Mouse (Mus musculus) MEL (cell line): ENCODE measurements around the gene Sox6. TPM values are rescaled to one million over a fixed set of nuclear protein-coding genes. Genes with fewer than 3 reads are reported as not detected.
A peak's percentile ranks its signal among the peaks of the same experiment; 100 is the strongest.

Source experiments
- DNase-seq: peaks from one replicate; pipeline ENCODE4 v3.0.0; 2011; ENCODE audit warnings: low read depth, low spot score
- H3K27ac ChIP-seq: 2 replicates; pipeline ENCODE4 v1.5.1; 2012; ENCODE audit warnings: low read depth, mild to moderate bottlenecking, control low read depth, low read length, moderate library complexity; ENCODE audit not compliant: control insufficient read depth
- H3K27me3 ChIP-seq, 2 experiments: fragments of 150-350 bp in 1 of 2; sonication (generic) in 1 of 2; 2 replicates each; pipeline ENCODE4 v1.6.1; 2012; ENCODE audit warnings: low read length in 2 of 2, mild to moderate bottlenecking in 2 of 2, improper control_type of control experiment in 1 of 2, moderate library complexity in 1 of 2; ENCODE audit not compliant: insufficient read depth in 2 of 2, control insufficient read depth in 1 of 2
- H3K36me3 ChIP-seq, 2 experiments: 2 replicates each; pipeline ENCODE4 v1.6.1; 2012 to 2014; ENCODE audit warnings: low read length in 2 of 2, improper control_type of control experiment in 1 of 2, inconsistent platforms in 1 of 2, mild to moderate bottlenecking in 1 of 2; ENCODE audit not compliant: insufficient read depth in 2 of 2, control insufficient read depth in 1 of 2
- H3K4me1 ChIP-seq, 2 experiments: fragments of 150-350 bp in 1 of 2; sonication (generic) in 1 of 2; 2 replicates each; pipeline ENCODE4 v1.6.1; 2012; ENCODE audit warnings: low read length in 2 of 2, improper control_type of control experiment in 1 of 2, mild to moderate bottlenecking in 1 of 2; ENCODE audit not compliant: insufficient read depth in 2 of 2, control insufficient read depth in 1 of 2
- H3K4me3 ChIP-seq, 2 experiments: fragments of 150-350 bp in 1 of 2; sonication (generic) in 1 of 2; 2 replicates each; pipeline ENCODE4 v1.5.1; 2012; ENCODE audit warnings: low read depth in 2 of 2, low read length in 2 of 2, mild to moderate bottlenecking in 2 of 2, moderate library complexity in 2 of 2, control low read depth in 1 of 2, improper control_type of control experiment in 1 of 2; ENCODE audit not compliant: control insufficient read depth in 1 of 2, insufficient read depth in 1 of 2
- H3K79me2 ChIP-seq: 2 replicates; pipeline ENCODE4 v1.6.1; 2012; ENCODE audit warnings: mild to moderate bottlenecking, low read length, moderate library complexity; ENCODE audit not compliant: control insufficient read depth, poor library complexity, insufficient read depth
- H3K9ac ChIP-seq: 2 replicates; pipeline ENCODE4 v1.6.1; 2012; ENCODE audit warnings: low read depth, mild to moderate bottlenecking, control low read depth, low read length, moderate library complexity; ENCODE audit not compliant: control insufficient read depth, poor library complexity, severe bottlenecking
- H3K9me3 ChIP-seq: fragments of 150-350 bp; sonication (generic); replicated peaks from 2 replicates; pipeline ENCODE4 v1.6.1; 2012; ENCODE audit warnings: mild to moderate bottlenecking, low read length, improper control_type of control experiment, moderate library complexity; ENCODE audit not compliant: insufficient read depth
- CTCF ChIP-seq, 3 experiments: IDR thresholded peaks in 2 of 3; conservative IDR thresholded peaks in 1 of 3; 2 replicates each; pipeline ENCODE4 v1.5.1; 2011 to 2012; ENCODE audit warnings: low read length in 3 of 3, low read depth in 2 of 3, mild to moderate bottlenecking in 2 of 3, improper control_type of control experiment in 1 of 3, inconsistent platforms in 1 of 3, mixed read lengths in 1 of 3, moderate library complexity in 1 of 3; ENCODE audit not compliant: control insufficient read depth in 1 of 3, insufficient read depth in 1 of 3, poor library complexity in 1 of 3, severe bottlenecking in 1 of 3
- E2F4 ChIP-seq: IDR thresholded peaks from 2 replicates; pipeline ENCODE4 v1.6.1; 2011; ENCODE audit warnings: low read depth, low read length, improper control_type of control experiment, borderline replicate concordance
- EP300 ChIP-seq, 2 experiments: IDR thresholded peaks; 2 replicates each; pipeline ENCODE4 v1.6.1; 2011; ENCODE audit warnings: improper control_type of control experiment in 2 of 2, low read length in 2 of 2, low read depth in 1 of 2, mild to moderate bottlenecking in 1 of 2
- GATA1 ChIP-seq: IDR thresholded peaks from 2 replicates; pipeline ENCODE4 v1.6.1; 2011; ENCODE audit warnings: low read depth, low read length, improper control_type of control experiment
- HCFC1 ChIP-seq: IDR thresholded peaks from 2 replicates; pipeline ENCODE4 v1.6.1; 2012; ENCODE audit warnings: low read depth, mild to moderate bottlenecking, inconsistent platforms, low read length, improper control_type of control experiment, moderate library complexity
- KAT2A ChIP-seq: conservative IDR thresholded peaks from 2 replicates; pipeline ENCODE4 v1.6.1; 2012; ENCODE audit warnings: low read depth, low read length, improper control_type of control experiment, inconsistent platforms
- MAFK ChIP-seq: IDR thresholded peaks from 2 replicates; pipeline ENCODE4 v1.6.1; 2011; ENCODE audit warnings: low read depth, mild to moderate bottlenecking, low read length, improper control_type of control experiment, borderline replicate concordance
- MAX ChIP-seq: IDR thresholded peaks from 2 replicates; pipeline ENCODE4 v1.6.1; 2011; ENCODE audit warnings: low read length, improper control_type of control experiment
- MEF2A ChIP-seq: IDR thresholded peaks from 2 replicates; pipeline ENCODE4 v1.6.1; 2014; ENCODE audit warnings: low read depth, mild to moderate bottlenecking, inconsistent platforms, low read length, improper control_type of control experiment; ENCODE audit not compliant: poor library complexity, insufficient replicate concordance, severe bottlenecking; ENCODE audit errors: extremely low read depth
- MXI1 ChIP-seq: IDR thresholded peaks from 2 replicates; pipeline ENCODE4 v1.6.1; 2011; ENCODE audit warnings: mild to moderate bottlenecking, low read depth, low read length, improper control_type of control experiment
- MYB ChIP-seq: IDR thresholded peaks from 2 replicates; pipeline ENCODE4 v1.6.1; 2011; ENCODE audit warnings: mild to moderate bottlenecking, low read depth, low read length, improper control_type of control experiment
- MYC ChIP-seq: IDR thresholded peaks from 2 replicates; pipeline ENCODE4 v1.6.1; 2011; ENCODE audit warnings: low read depth, mild to moderate bottlenecking, low read length, improper control_type of control experiment, moderate library complexity
- NELFE ChIP-seq: IDR thresholded peaks from 2 replicates; pipeline ENCODE4 v1.6.1; 2011; ENCODE audit warnings: low read depth, low read length, improper control_type of control experiment
- NRF1 ChIP-seq: IDR thresholded peaks from 2 replicates; pipeline ENCODE4 v1.6.1; 2014; ENCODE audit warnings: low read depth, mild to moderate bottlenecking, inconsistent platforms, low read length, improper control_type of control experiment, moderate library complexity; ENCODE audit not compliant: poor library complexity, insufficient read depth, severe bottlenecking
- POLR2A ChIP-seq, 2 experiments: IDR thresholded peaks; 2 replicates each; pipeline ENCODE4 v1.6.1; 2011 to 2012; ENCODE audit warnings: low read length in 2 of 2, mild to moderate bottlenecking in 2 of 2, control low read depth in 1 of 2, improper control_type of control experiment in 1 of 2, low read depth in 1 of 2, moderate library complexity in 1 of 2; ENCODE audit not compliant: control insufficient read depth in 1 of 2, insufficient read depth in 1 of 2, poor library complexity in 1 of 2
- SIN3A ChIP-seq: IDR thresholded peaks from 2 replicates; pipeline ENCODE4 v1.6.1; 2012; ENCODE audit warnings: low read length, improper control_type of control experiment, inconsistent platforms
- SMC3 ChIP-seq: IDR thresholded peaks from 2 replicates; pipeline ENCODE4 v1.6.1; 2011; ENCODE audit warnings: low read depth, low read length, improper control_type of control experiment
- TBP ChIP-seq: IDR thresholded peaks from 2 replicates; pipeline ENCODE4 v1.8.0; 2011; ENCODE audit warnings: low read depth, low read length, improper control_type of control experiment
- UBTF ChIP-seq: IDR thresholded peaks from 2 replicates; pipeline ENCODE4 v1.6.1; 2012; ENCODE audit warnings: low read depth, mild to moderate bottlenecking, inconsistent platforms, low read length, improper control_type of control experiment, moderate library complexity, borderline replicate concordance; ENCODE audit not compliant: insufficient read depth
- USF2 ChIP-seq, 2 experiments: IDR thresholded peaks; 2 replicates each; pipeline ENCODE4 v1.6.1; 2011 to 2012; ENCODE audit warnings: improper control_type of control experiment in 2 of 2, low read length in 2 of 2, borderline replicate concordance in 1 of 2, inconsistent platforms in 1 of 2, low read depth in 1 of 2, mild to moderate bottlenecking in 1 of 2; ENCODE audit not compliant: insufficient read depth in 1 of 2
- ZKSCAN1 ChIP-seq: IDR thresholded peaks from 2 replicates; pipeline ENCODE4 v1.6.1; 2012; ENCODE audit warnings: low read depth, mild to moderate bottlenecking, inconsistent platforms, low read length, improper control_type of control experiment, moderate library complexity
- ZNF384 ChIP-seq: IDR thresholded peaks from 2 replicates; pipeline ENCODE4 v1.6.1; 2012; ENCODE audit warnings: low read depth, mild to moderate bottlenecking, inconsistent platforms, low read length, improper control_type of control experiment
- polyA plus RNA-seq, 2 experiments: library from polyadenylated mRNA; stranded (reverse) in 1 of 2; unstranded in 1 of 2; fragments of >175 nt in 1 of 2; fragments of >200 nt in 1 of 2; gene quantifications; 2 replicates each; pipeline versions ENCODE4 v1.2.1 to v1.2.4; 2012; ENCODE audit warnings: low replicate concordance in 2 of 2, low read depth in 1 of 2; ENCODE audit not compliant: insufficient read length in 2 of 2, insufficient read depth in 1 of 2, missing spikeins in 1 of 2
- total RNA-seq: library from RNA; depleted of rRNA; stranded (reverse); fragments of 300-350 nt; gene quantifications from 2 replicates; pipeline ENCODE4 v1.2.3, GENCODE M21; 2012

The Sox6 gene
- total and polyA plus RNA-seq, 3 experiments = 2.6 to 4.6 TPM; not detected in 1

DNA sequence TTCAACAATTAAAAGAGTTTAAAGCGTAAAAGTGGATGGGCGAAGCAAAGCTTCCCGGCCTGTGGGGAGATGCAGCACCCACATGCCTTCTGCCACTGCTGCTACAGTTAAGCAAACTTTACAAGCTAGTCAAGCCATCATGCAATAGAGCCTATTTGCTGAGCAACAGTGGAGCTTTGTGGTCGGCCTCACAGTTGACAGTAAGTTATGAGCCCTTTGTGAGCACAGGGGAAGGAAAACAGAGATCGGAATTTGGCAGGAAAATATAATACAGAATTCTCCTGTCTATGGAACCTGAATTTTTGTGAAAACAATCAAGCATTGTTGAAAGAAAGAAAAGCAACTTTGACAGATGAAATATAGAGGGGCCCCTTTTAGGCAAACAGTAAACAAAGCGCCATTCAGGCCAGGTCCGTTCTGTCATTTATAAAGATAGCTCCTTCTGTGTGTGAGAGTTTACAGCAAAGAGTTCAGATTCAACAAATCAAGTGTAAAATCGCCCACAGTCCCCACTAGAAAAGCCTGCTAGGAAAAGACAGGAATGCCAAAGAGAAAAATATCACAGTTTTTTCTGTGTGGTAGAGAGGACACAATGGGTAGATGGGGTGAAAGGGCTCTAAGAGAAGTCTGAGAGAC is 213.9 kb downstream of the Sox6 start:
- Histone ChIP-seq H3K4me1 (peaks cover 0 to 1% of the 10 kb centered on the region in 2 experiments; a peak in 2 of 4 replicates), H3K27me3 (no peaks in the 10 kb centered on the region), H3K4me3 (no peak overlapping the region), H3K27ac (no peak overlapping the region), H3K9me3 (no peaks in the 10 kb centered on the region), H3K9ac (no peak overlapping the region), H3K79me2 (no peaks in the 10 kb centered on the region), H3K36me3 (peaks cover 0 to 1% of the 10 kb centered on the region in 2 experiments; a peak in 2 of 4 replicates)
- no peak for TF ChIP-seq SMC3
- no peak for TF ChIP-seq MYC
- no peak for TF ChIP-seq KAT2A
- TF ChIP-seq EP300 (IDR thresholded peaks at IDR 0.05; ENCODE audit: low read depth in 1 of 2, low read length in 2 of 2) = no peak
- no peak for TF ChIP-seq NRF1
- DNase-seq = no peak

DNA sequence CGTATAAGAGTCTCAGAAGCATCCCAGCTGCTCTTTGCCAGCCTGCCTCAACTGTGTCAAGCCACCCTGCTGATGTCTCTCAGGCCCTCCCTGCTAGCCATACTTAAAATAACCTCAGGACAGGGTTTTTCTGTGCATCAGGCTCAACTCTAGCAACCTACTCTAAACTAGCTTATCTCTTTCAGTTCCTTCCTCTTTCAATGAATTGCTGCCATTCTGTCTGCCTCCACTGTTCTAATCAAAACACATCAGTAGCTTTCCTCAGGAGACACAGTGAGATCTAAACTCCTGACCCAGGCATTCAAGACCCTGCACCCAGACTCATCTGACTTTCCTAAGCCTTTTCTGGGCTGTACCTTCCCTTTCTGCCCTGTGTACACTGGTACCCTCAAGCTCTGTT is 219.5 kb downstream of the Sox6 start:
- TF ChIP-seq SIN3A (no peak), HCFC1 (no peak), MAX (no peak), ZNF384 (no peak), E2F4 (no peak), POLR2A (IDR thresholded peaks at IDR 0.05; ENCODE audit: control insufficient read depth in 1 of 2, insufficient read depth in 1 of 2, low read depth in 1 of 2, low read length in 2 of 2, poor library complexity in 1 of 2) (no peak), GATA1 (peak; percentile 76), EP300 (IDR thresholded peaks at IDR 0.05; ENCODE audit: low read depth in 1 of 2, low read length in 2 of 2) (peak; percentile 15 to 63; a peak in 1 of 4 replicates)
- TF ChIP-seq, all 39 proteins: peak for 2
- Histone ChIP-seq H3K9me3 (no peaks in the 10 kb centered on the region), H3K27me3 (no peaks in the 10 kb centered on the region), H3K36me3 (peaks cover 0 to 2% of the 10 kb centered on the region in 2 experiments; a peak in 1 of 4 replicates), H3K4me3 (no peak overlapping the region), H3K4me1 (peaks cover 0 to 5% of the 10 kb centered on the region in 2 experiments; a peak in 2 of 4 replicates), H3K79me2 (no peaks in the 10 kb centered on the region), H3K9ac (no peak overlapping the region), H3K27ac (no peak overlapping the region)
- DNase-seq = peak; percentile 71

DNA sequence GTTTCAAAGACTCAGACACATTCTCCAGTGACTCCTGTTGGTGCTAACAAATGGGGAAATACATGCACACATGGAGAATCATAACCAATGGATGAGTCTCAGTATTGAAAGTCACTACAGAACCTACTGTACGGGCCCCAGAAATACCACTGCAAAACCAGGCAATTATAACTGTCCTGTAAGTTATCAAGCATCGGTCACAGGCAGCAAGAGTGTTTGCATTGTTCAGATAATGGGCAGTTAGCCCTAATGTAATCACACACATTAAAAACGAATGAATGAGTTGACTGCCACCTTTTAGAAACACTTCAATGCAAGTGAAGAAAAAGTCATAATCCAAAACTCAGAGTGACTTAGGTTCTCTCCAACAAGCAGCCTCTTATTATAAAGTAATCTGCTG is 235.3 kb downstream of the Sox6 start:
- DNase-seq = peak; percentile 6
- Histone ChIP-seq H3K79me2 (no peaks in the 10 kb centered on the region), H3K9me3 (no peaks in the 10 kb centered on the region), H3K27ac (no peak overlapping the region), H3K27me3 (peaks cover 4 to 5% of the 10 kb centered on the region in 2 experiments), H3K9ac (no peak overlapping the region), H3K4me3 (no peak overlapping the region), H3K36me3 (no peaks in the 10 kb centered on the region), H3K4me1 (no peaks in the 10 kb centered on the region)
- no peak for TF ChIP-seq NRF1
- no peak for TF ChIP-seq MAFK
- no peak for TF ChIP-seq USF2 (IDR thresholded peaks at IDR 0.05; ENCODE audit: borderline replicate concordance in 1 of 2, insufficient read depth in 1 of 2, low read depth in 1 of 2, low read length in 2 of 2)
- no peak for TF ChIP-seq MXI1
- TF ChIP-seq CTCF (IDR thresholded peaks at IDR 0.05 in 2 of 3, conservative IDR thresholded peaks at IDR 0.05 in 1 of 3; ENCODE audit: control insufficient read depth in 1 of 3, insufficient read depth in 1 of 3, low read depth in 2 of 3, low read length in 3 of 3, poor library complexity in 1 of 3, severe bottlenecking in 1 of 3) = no peak
- TF ChIP-seq HCFC1 = no peak
- no peak for TF ChIP-seq TBP
- TF ChIP-seq UBTF = no peak
- TF ChIP-seq MEF2A = no peak
- no peak for TF ChIP-seq ZKSCAN1
- no peak for TF ChIP-seq MYB
- no peak for TF ChIP-seq NELFE
